Mouse (Mus musculus) ES-Bruce4 (cell line): ENCODE data around the gene Lrrk1.

Experiments used
- CTCF ChIP-seq: IDR thresholded peaks from one replicate; pipeline ENCODE4 v1.8.1; 2011; ENCODE audit warnings: low read depth, low read length
- POLR2A ChIP-seq: IDR thresholded peaks from one replicate; pipeline ENCODE4 v1.8.1; 2011; ENCODE audit warnings: low read length; ENCODE audit not compliant: insufficient read depth

DNA sequence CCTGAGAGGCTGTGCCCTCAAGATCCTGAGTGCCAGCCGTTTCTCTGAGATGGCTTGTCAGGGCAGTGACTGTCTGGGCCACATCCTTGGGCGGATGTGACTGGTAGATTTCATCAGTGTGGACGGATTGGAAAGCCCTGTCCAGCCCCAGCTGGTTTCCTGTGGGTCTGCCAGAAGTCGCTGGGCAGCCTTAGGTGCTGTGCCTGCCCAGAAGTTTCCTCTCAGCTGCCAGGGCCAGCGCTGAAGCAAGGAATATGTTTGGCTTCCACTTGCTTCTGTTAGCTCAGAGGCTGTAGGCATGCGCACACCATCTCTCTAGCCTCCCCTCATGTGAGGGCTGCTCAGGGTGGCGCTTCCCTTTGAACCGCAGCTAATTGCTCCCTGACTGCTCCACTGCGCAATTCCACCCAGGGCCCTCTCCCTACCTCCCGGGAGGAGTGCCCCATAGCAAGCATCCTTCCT lies 209.0 kb downstream of the Lrrk1 start:
- TF ChIP-seq CTCF = no peak
- no peak for TF ChIP-seq POLR2A
